Mouse (Mus musculus): ENCODE measurements at regions not wholly inside any gene's neighbourhood (a gene's known extent, or its start where the extent isn't known, plus 50 kb on each side); places are given as distances from the start of the nearest gene placed in this dataset.

GRCm38 (mm10) chr2:74073396-74073795, 162.3 kb upstream of the Atp5g3 start:
- no peak for ATAC-seq (replicated peaks; ENCODE audit: low FRiP score)
- 100% methylated on average over 1 of the region's 1 CpGs for WGBS
- H3K9me3 ChIP-seq (replicated peaks) = no peaks in the 10 kb centered on the region
- no peaks in the 10 kb centered on the region for H3K36me3 ChIP-seq
- H3K27me3 ChIP-seq = peaks cover 3% of the 10 kb centered on the region; the same call in 1 of the 2 replicates
- H3K4me1 ChIP-seq = no peaks in the 10 kb centered on the region
- H3K4me3 ChIP-seq (replicated peaks) = no peak overlapping the region
- H3K4me2 ChIP-seq = no peak overlapping the region
- H3K27ac ChIP-seq = no peak overlapping the region
- no peak overlapping the region for H3K9ac ChIP-seq

- ATAC-seq (replicated peaks; ENCODE audit: low FRiP score) = 0 out of 2 replicates have a peak, but pooled peaks have one; percentile 60
- 5% methylated on average over 11 of the region's 11 CpGs for WGBS
- H3K9me3 ChIP-seq (replicated peaks) = no peaks in the 10 kb centered on the region
- H3K4me1 ChIP-seq = 0 out of 2 replicates have a peak, but pooled peaks cover 2% of the 10 kb centered on the region
- H3K4me2 ChIP-seq = peak overlapping the region; percentile 8; the same call in 1 of the 2 replicates
- peaks cover 39% of the 10 kb centered on the region for H3K27me3 ChIP-seq
- H3K4me3 ChIP-seq (replicated peaks) = no peak overlapping the region
- no peak overlapping the region for H3K9ac ChIP-seq
- no peaks in the 10 kb centered on the region for H3K36me3 ChIP-seq
- H3K27ac ChIP-seq = no peak overlapping the region
These were observed 155.5 kb upstream of the Atp5g3 start for GRCm38 (mm10) chr2:74066652-74067051.

- no peak overlapping the region for H3K4me3 ChIP-seq (replicated peaks)
- ATAC-seq (replicated peaks; ENCODE audit: low FRiP score) = no peak
- no peak overlapping the region for H3K4me2 ChIP-seq
- H3K36me3 ChIP-seq = no peaks in the 10 kb centered on the region
- peaks cover 39% of the 10 kb centered on the region for H3K27me3 ChIP-seq
- 47% methylated on average over 9 of the region's 9 CpGs for WGBS
- H3K9ac ChIP-seq = no peak overlapping the region
- no peak overlapping the region for H3K27ac ChIP-seq
- H3K4me1 ChIP-seq = 0 out of 2 replicates have a peak, but pooled peaks cover 2% of the 10 kb centered on the region
- H3K9me3 ChIP-seq (replicated peaks) = no peaks in the 10 kb centered on the region
These were observed 153.2 kb upstream of the Atp5g3 start for GRCm38 (mm10) chr2:74064369-74064768.

GRCm38 (mm10) chr2:74063777-74064176, 152.7 kb upstream of the Atp5g3 start:
- Histone ChIP-seq H3K9me3 (replicated peaks) (no peaks in the 10 kb centered on the region), H3K4me1 (0 out of 2 replicates have a peak, but pooled peaks cover 2% of the 10 kb centered on the region), H3K4me3 (replicated peaks) (no peak overlapping the region), H3K27me3 (peaks cover 39% of the 10 kb centered on the region), H3K4me2 (no peak overlapping the region), H3K36me3 (no peaks in the 10 kb centered on the region), H3K9ac (no peak overlapping the region), H3K27ac (no peak overlapping the region)
- no peak for ATAC-seq (replicated peaks; ENCODE audit: low FRiP score)
- 78% methylated on average over 15 of the region's 15 CpGs for WGBS

GRCm38 (mm10) chr2:74063302-74063701, 152.2 kb upstream of the Atp5g3 start:
- H3K27me3 ChIP-seq = peaks cover 37% of the 10 kb centered on the region
- WGBS = 55% methylated on average over 4 of the region's 4 CpGs
- no peak overlapping the region for H3K4me3 ChIP-seq (replicated peaks)
- no peak for ATAC-seq (replicated peaks; ENCODE audit: low FRiP score)
- H3K9ac ChIP-seq = no peak overlapping the region
- no peaks in the 10 kb centered on the region for H3K36me3 ChIP-seq
- no peak overlapping the region for H3K27ac ChIP-seq
- no peak overlapping the region for H3K4me2 ChIP-seq
- 0 out of 2 replicates have a peak, but pooled peaks cover 2% of the 10 kb centered on the region for H3K4me1 ChIP-seq
- no peaks in the 10 kb centered on the region for H3K9me3 ChIP-seq (replicated peaks)

GRCm38 (mm10) chr2:74042430-74042829, 131.3 kb upstream of the Atp5g3 start:
- Histone ChIP-seq H3K4me2 (no peak overlapping the region), H3K9me3 (replicated peaks) (no peaks in the 10 kb centered on the region), H3K9ac (no peak overlapping the region), H3K27ac (no peak overlapping the region), H3K4me1 (no peaks in the 10 kb centered on the region), H3K27me3 (no peaks in the 10 kb centered on the region), H3K36me3 (no peaks in the 10 kb centered on the region), H3K4me3 (replicated peaks) (no peak overlapping the region)
- ATAC-seq (replicated peaks; ENCODE audit: low FRiP score) = no peak
- 70% methylated on average over 6 of the region's 6 CpGs for WGBS

GRCm38 (mm10) chr2:74039580-74039979, 128.5 kb upstream of the Atp5g3 start:
- Histone ChIP-seq H3K27ac (no peak overlapping the region), H3K9me3 (replicated peaks) (no peaks in the 10 kb centered on the region), H3K9ac (no peak overlapping the region), H3K4me3 (replicated peaks) (no peak overlapping the region), H3K4me2 (no peak overlapping the region), H3K4me1 (no peaks in the 10 kb centered on the region), H3K36me3 (no peaks in the 10 kb centered on the region), H3K27me3 (no peaks in the 10 kb centered on the region)
- ATAC-seq (replicated peaks; ENCODE audit: low FRiP score) = no peak
- WGBS = 43% methylated on average over 6 of the region's 6 CpGs

- H3K27me3 ChIP-seq = no peaks in the 10 kb centered on the region
- H3K4me3 ChIP-seq (replicated peaks) = no peak overlapping the region
- H3K9ac ChIP-seq = no peak overlapping the region
- H3K9me3 ChIP-seq (replicated peaks) = no peaks in the 10 kb centered on the region
- WGBS = 94% methylated on average over 9 of the region's 9 CpGs
- no peak overlapping the region for H3K4me2 ChIP-seq
- H3K4me1 ChIP-seq = 0 out of 2 replicates have a peak, but pooled peaks cover 2% of the 10 kb centered on the region
- H3K27ac ChIP-seq = no peak overlapping the region
- ATAC-seq (replicated peaks; ENCODE audit: low FRiP score) = no peak
- no peaks in the 10 kb centered on the region for H3K36me3 ChIP-seq
These were observed 124.9 kb upstream of the Atp5g3 start for GRCm38 (mm10) chr2:74036043-74036442.

GRCm38 (mm10) chr2:74032177-74033021, 121.3 kb upstream of the Atp5g3 start:
- Histone ChIP-seq H3K9ac (no peak overlapping the region), H3K27me3 (no peaks in the 10 kb centered on the region), H3K36me3 (no peaks in the 10 kb centered on the region), H3K4me3 (replicated peaks) (no peak overlapping the region), H3K4me1 (0 out of 2 replicates have a peak, but pooled peaks cover 2% of the 10 kb centered on the region), H3K9me3 (replicated peaks) (no peaks in the 10 kb centered on the region), H3K27ac (no peak overlapping the region), H3K4me2 (no peak overlapping the region)
- no peak for ATAC-seq (replicated peaks; ENCODE audit: low FRiP score)
- 54% methylated on average over 11 of the region's 11 CpGs for WGBS

GRCm38 (mm10) chr2:74029938-74030337, 118.8 kb upstream of the Atp5g3 start:
- Histone ChIP-seq H3K4me1 (0 out of 2 replicates have a peak, but pooled peaks cover 2% of the 10 kb centered on the region), H3K27ac (no peak overlapping the region), H3K9ac (no peak overlapping the region), H3K4me2 (no peak overlapping the region), H3K9me3 (replicated peaks) (no peaks in the 10 kb centered on the region), H3K27me3 (no peaks in the 10 kb centered on the region; the same call in 1 of the 2 replicates), H3K36me3 (no peaks in the 10 kb centered on the region), H3K4me3 (replicated peaks) (no peak overlapping the region)
- WGBS = 93% methylated on average over 9 of the region's 9 CpGs
- no peak for ATAC-seq (replicated peaks; ENCODE audit: low FRiP score)

GRCm38 (mm10) chr2:74027404-74028104, 116.4 kb upstream of the Atp5g3 start:
- no peak overlapping the region for H3K4me3 ChIP-seq (replicated peaks)
- H3K36me3 ChIP-seq = no peaks in the 10 kb centered on the region
- no peak for ATAC-seq (replicated peaks; ENCODE audit: low FRiP score)
- H3K9me3 ChIP-seq (replicated peaks) = no peaks in the 10 kb centered on the region
- WGBS = 34% methylated on average over 11 of the region's 11 CpGs
- peak overlapping the region; percentile 41 for H3K4me2 ChIP-seq
- no peak overlapping the region for H3K27ac ChIP-seq
- no peak overlapping the region for H3K9ac ChIP-seq
- H3K4me1 ChIP-seq = 0 out of 2 replicates have a peak, but pooled peaks cover 2% of the 10 kb centered on the region
- H3K27me3 ChIP-seq = no peaks in the 10 kb centered on the region; the same call in 1 of the 2 replicates

GRCm38 (mm10) chr2:74015146-74015545, 104.0 kb upstream of the Atp5g3 start:
- Histone ChIP-seq H3K36me3 (no peaks in the 10 kb centered on the region), H3K27ac (no peak overlapping the region), H3K4me2 (no peak overlapping the region), H3K9me3 (replicated peaks) (no peaks in the 10 kb centered on the region), H3K4me3 (replicated peaks) (no peak overlapping the region), H3K4me1 (0 out of 2 replicates have a peak, but pooled peaks cover 4% of the 10 kb centered on the region), H3K27me3 (no peaks in the 10 kb centered on the region), H3K9ac (no peak overlapping the region)
- no peak for ATAC-seq (replicated peaks; ENCODE audit: low FRiP score)
- WGBS = 87% methylated on average over 7 of the region's 7 CpGs
